Mouse (Mus musculus) layer of hippocampus, adult 9-10 months (tissue): ENCODE data around the gene Yap1.

ENCODE experiments used
- DNase-seq: peaks from one replicate; pipeline ENCODE4 v3.0.0; 2022; ENCODE audit warnings: low spot score

Yap1 gene

GRCm38 (mm10) chr9:8004370-8004991 lies at the start of gene Yap1:
Gene Yap1, minus strand, starts transcription at chr9:8004596.
- no peak for DNase-seq

DNA sequence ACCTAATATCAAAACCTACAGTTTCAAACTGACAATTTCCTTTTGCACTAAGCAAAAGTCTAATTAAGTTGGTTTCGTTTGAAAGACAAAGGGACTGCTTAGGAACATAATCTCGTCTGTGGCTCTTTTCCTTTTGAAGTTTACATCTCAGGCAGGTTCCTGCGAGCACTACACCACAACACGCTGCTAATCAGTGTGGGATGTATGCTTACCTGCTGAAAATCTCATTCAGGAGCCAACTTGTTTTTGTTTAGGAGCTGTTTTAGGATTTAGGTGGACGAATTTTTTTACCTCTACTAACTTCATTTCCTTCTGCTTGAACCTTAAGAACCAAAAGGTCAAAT lies 38.6 kb upstream of the Yap1 start:
- DNase-seq, result no peak

GRCm38 (mm10) chr9:8042338-8043043 lies 38.1 kb upstream of the Yap1 start, which contains the start of gene Cfap300:
Gene Cfap300, minus strand, starts transcription at chr9:8042823.
- peak; percentile 89 for DNase-seq

- no peak for DNase-seq
These were observed 31.1 kb upstream of the Yap1 start for GRCm38 (mm10) chr9:8035546-8035945.

DNA sequence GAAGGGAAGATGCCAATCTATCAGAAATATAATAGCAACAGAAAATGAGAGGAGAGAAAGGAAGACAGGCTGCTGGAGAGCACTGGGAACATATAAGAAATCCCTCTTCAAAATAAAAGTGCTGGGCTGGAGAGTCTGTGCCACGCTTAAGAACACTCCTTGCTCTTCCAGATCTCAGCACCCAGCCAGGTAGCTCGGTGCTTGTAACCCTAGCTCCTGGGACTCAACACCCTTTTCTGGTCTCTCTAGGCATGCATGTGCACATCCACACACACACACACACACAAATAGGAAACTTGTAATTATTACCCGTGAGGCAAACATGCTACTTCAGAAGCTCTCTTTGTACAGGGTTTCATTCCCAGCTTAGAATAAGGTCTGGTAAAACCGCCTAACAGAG lies 30.7 kb upstream of the Yap1 start:
- DNase-seq, result no peak

DNA sequence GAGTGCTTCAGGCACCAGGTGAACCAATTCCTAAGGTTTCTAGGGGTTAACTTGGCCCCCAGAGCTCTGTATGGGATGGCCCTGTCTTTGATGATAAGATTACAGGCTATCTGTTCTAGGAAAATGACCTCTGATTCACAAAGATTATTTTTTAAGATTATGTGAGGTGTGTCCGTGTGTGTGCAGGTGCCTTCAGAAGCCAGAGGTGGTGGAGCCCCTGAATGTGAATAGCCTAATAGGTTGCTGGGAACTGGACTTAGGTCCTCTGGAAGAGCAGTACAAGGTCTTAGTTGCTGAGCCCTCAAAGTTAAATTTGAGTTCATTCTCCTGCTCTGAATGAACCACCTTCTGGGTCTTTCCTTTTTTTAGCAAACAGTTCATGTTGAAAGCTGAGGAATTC lies 29.7 kb upstream of the Yap1 start:
- no peak for DNase-seq

DNA sequence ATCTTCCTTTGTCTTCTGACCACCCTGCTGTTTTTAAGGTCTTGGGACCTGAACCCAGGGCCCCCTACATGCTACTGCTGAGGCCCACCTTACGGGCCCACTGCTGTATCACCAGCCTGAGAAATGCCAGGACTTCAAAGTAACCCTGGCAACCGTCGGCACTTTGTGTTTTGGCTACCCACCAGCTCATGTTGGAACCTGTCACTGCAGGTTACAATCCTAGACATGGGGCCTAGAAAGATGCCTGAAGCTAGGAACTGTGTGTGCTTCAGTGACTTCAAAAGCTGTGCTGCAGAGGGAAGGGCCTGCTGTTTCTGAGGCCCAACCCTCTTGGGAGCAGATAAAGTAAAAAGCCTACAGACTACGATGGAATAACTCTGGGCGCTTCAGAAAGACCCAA lies 28.5 kb upstream of the Yap1 start:
- DNase-seq, result no peak

DNA sequence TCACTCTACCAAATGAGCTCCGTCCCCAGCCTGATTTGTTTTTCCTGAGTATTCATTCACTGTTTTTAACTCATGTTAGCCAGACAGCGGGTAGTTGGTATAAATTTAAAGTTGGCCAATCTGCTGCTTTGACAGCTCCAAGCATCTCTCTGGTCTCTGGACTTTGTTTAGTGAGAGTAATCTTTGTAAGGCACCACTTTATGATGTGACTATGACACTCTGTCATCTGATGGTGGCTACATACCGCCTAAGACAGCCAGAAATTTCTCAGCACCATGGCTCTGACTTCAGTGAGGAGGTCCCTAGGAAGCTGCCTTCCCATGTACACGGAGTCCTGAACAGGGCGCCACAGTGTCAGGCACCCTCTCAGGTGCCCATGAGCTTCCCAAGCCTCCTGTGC lies 14.2 kb upstream of the Yap1 start:
- DNase-seq, result no peak

GRCm38 (mm10) chr9:8017253-8017913 lies 13.0 kb upstream of the Yap1 start:
- DNase-seq, result no peak

- DNase-seq, result no peak
These were observed 810 bp downstream of the Yap1 start for GRCm38 (mm10) chr9:8003301-8004271.

GRCm38 (mm10) chr9:8002806-8003205 lies 1.6 kb downstream of the Yap1 start:
- DNase-seq, result no peak

GRCm38 (mm10) chr9:8001352-8001751 lies 3.0 kb downstream of the Yap1 start:
- no peak for DNase-seq

GRCm38 (mm10) chr9:7994275-7994674 lies 10.1 kb downstream of the Yap1 start:
- no peak for DNase-seq

DNA sequence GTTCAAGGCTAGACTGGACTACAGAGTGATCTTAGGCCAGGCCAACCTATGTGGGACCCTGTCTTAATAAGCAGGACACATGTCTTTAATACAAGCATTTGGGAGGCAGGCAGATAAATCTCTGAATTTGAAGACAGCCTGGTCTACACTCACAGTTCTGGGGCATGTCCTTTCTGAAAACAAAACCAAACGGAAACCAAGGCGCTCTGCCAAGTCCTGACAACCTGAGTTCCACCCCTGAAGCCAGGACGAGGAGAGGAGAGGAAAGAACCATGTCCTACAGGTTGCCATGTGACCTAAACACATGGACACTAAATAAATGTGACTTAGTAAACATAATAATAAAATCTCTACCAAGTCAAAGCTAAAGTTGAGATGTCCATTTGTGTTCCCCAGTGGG lies 11.7 kb downstream of the Yap1 start:
- DNase-seq, result no peak

DNA sequence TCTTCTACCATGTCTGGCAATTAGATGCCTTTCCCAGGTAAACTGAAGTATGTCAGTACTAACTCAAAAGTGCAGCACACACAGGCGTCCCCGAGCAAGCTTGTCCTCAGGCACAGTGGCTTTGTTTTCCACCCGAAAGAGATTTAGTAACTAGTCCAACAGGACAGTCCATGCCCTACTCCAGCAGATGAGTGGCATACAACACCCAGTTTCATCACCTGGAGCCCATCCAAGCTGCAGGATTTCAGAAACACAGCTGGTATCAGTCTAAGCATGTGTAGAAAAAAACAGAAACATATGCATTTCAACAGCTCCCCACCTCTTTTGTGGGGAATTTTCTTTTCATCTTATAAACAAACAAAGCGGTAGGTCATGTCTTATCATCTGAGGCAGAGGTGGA lies 13.5 kb downstream of the Yap1 start:
- DNase-seq, result no peak

- no peak for DNase-seq
These were observed 17.3 kb downstream of the Yap1 start for GRCm38 (mm10) chr9:7987119-7987518.

GRCm38 (mm10) chr9:7984287-7984686 lies 20.1 kb downstream of the Yap1 start:
- no peak for DNase-seq

DNA sequence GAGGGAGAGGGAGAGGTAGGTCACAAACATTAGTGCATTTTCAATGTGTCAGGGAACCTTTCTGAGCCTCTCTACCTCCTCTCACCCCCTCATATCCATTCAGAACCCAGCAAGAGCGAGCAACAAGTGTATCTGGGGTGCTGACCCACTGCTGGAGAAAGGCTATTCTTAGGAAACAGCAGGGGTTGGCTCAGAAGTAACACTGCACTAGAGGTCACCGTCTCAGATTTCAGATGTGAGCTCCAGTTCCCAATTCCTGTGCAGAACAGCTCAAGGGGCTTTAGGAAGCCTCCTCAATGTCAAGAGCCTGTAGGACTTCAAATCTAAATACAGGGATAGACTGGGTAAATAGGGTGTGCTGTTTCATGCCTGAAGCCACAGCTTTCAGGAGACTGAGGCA lies 20.7 kb downstream of the Yap1 start:
- no peak for DNase-seq

DNA sequence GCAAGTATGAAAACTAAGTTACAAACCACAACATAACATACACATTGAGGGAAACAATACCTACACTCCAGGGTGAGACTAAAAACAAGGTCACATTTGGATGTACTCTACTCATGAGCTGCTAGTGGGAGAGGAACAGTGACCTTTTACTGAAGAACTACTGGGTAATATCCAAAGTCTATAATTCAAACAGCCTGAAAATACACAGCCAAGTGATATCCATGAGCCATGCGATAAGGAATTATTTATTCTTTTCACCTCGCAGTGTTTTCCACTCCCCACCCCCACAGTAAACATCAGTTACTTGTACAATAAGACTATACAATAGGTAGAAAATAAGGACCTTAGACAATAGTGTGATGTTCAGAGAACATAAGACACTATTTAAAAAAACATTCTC lies 24.2 kb downstream of the Yap1 start:
- no peak for DNase-seq

GRCm38 (mm10) chr9:7979153-7979916 lies 25.1 kb downstream of the Yap1 start:
- no peak for DNase-seq

- DNase-seq, result no peak
These were observed 25.9 kb downstream of the Yap1 start for GRCm38 (mm10) chr9:7978502-7978901.

GRCm38 (mm10) chr9:7977587-7977986 lies 26.8 kb downstream of the Yap1 start:
- no peak for DNase-seq
